Comparison of ENCODE assay signal across 23 mouse cellular contexts in genomic region chr17:82134843-82135242, GRCm38 (mm10).
"Had no signal": no experiment of that assay in that cellular context is flagged by ENCODE, and none has a peak within 500 bp of the region (broad histone marks: within the 10 kb centered on the region; RNA-seq: fewer than 3 reads in every experiment).

No protein-coding gene starts in this region.

- ATAC-seq: hindbrain, postnatal 0 days; intestine, embryonic 16.5 days; liver, embryonic 12.5 days had no signal

- DNase-seq: gastrocnemius, adult 2 months; gastrocnemius, postnatal 10 days; gastrocnemius, postnatal 25 days; heart, adult 11 months; heart, adult 2 months; heart, postnatal 14 days; heart, postnatal 36 days; kidney, adult 18-20 months; kidney, adult 8-10 months; kidney, postnatal 10 days; kidney, postnatal 25 days; kidney, postnatal 4 days; left cerebral cortex, postnatal 4 days had no signal

- H3K36me3 ChIP-seq: heart, embryonic 13.5 days; heart, embryonic 15.5 days; hindbrain, embryonic 13.5 days; hindbrain, embryonic 15.5 days; limb, embryonic 13.5 days; limb, embryonic 15.5 days; liver, embryonic 12.5 days had no signal

- H3K27me3 ChIP-seq: heart, embryonic 13.5 days; heart, embryonic 15.5 days; hindbrain, embryonic 13.5 days; hindbrain, embryonic 15.5 days; limb, embryonic 13.5 days; limb, embryonic 15.5 days; liver, embryonic 12.5 days had no signal

- H3K9ac ChIP-seq: heart, embryonic 13.5 days; heart, embryonic 15.5 days; hindbrain, embryonic 13.5 days; hindbrain, embryonic 15.5 days; limb, embryonic 13.5 days; limb, embryonic 15.5 days; liver, embryonic 12.5 days had no signal

- H3K27ac ChIP-seq: gastrocnemius, adult 2 months; heart, adult 2 months; heart, embryonic 13.5 days; heart, embryonic 15.5 days; hindbrain, embryonic 13.5 days; hindbrain, embryonic 15.5 days; hindbrain, postnatal 0 days; layer of hippocampus, adult 2 months; limb, embryonic 13.5 days; limb, embryonic 15.5 days; liver, embryonic 12.5 days had no signal

- H3K9me3 ChIP-seq: heart, embryonic 15.5 days; hindbrain, embryonic 13.5 days; hindbrain, embryonic 15.5 days; limb, embryonic 13.5 days; limb, embryonic 15.5 days; liver, embryonic 12.5 days had no signal

- H3K4me1 ChIP-seq: heart, embryonic 13.5 days; heart, embryonic 15.5 days; hindbrain, embryonic 13.5 days; hindbrain, embryonic 15.5 days; limb, embryonic 13.5 days; limb, embryonic 15.5 days; liver, embryonic 12.5 days had no signal

- H3K4me3 ChIP-seq: gastrocnemius, adult 2 months; heart, adult 2 months; heart, embryonic 13.5 days; heart, embryonic 15.5 days; hindbrain, embryonic 13.5 days; hindbrain, embryonic 15.5 days; layer of hippocampus, adult 2 months; limb, embryonic 13.5 days; limb, embryonic 15.5 days; liver, embryonic 12.5 days had no signal
